Mouse (Mus musculus): ENCODE data around the gene Col8a2. TPM values are rescaled to one million over a fixed set of nuclear protein-coding genes. Genes with fewer than 3 reads are reported as not detected.

The Col8a2 gene
- total RNA-seq, 2 experiments from 2014 or later: 1.8 to 2.1 TPM

- intact Hi-C loops (cut with DNase I): no loop called here
- DNase-seq: peak; percentile 83
These were observed 10.1 kb downstream of the Col8a2 start for GRCm38 (mm10) chr4:126296617-126297101.

- intact Hi-C loops (cut with DNase I): no loop called here
- DNase-seq: no peak
These were observed 14.5 kb downstream of the Col8a2 start for GRCm38 (mm10) chr4:126300916-126301583.

- intact Hi-C loops (cut with DNase I): no loop called here
- no peak for DNase-seq
These were observed 15.2 kb downstream of the Col8a2 start for GRCm38 (mm10) chr4:126301584-126302309.

- intact Hi-C loops (cut with DNase I): no loop called here
- no peak for DNase-seq
These were observed 17.3 kb downstream of the Col8a2 start for GRCm38 (mm10) chr4:126303877-126304276.

GRCm38 (mm10) chr4:126305428-126305827 lies 18.8 kb downstream of the Col8a2 start:
- no peak for DNase-seq
- intact Hi-C loops (cut with DNase I): no loop called here

- no peak for DNase-seq
- intact Hi-C loops (cut with DNase I): no loop called here
These were observed 19.5 kb downstream of the Col8a2 start for GRCm38 (mm10) chr4:126306058-126306457.

GRCm38 (mm10) chr4:126306827-126307226 lies 20.2 kb downstream of the Col8a2 start:
- intact Hi-C loops (cut with DNase I): no loop called here
- no peak for DNase-seq

- intact Hi-C loops (cut with DNase I): loop anchor here (1.0 kb wide), 1 partner anchor 82 kb away; no protein-coding TSS in a partner anchor
- DNase-seq: peak in 1 of 2 experiments; percentile 54
These were observed 22.8 kb downstream of the Col8a2 start for GRCm38 (mm10) chr4:126309211-126309921.

GRCm38 (mm10) chr4:126309922-126310309 lies 23.3 kb downstream of the Col8a2 start:
- peak; percentile 87 to 92 for DNase-seq
- intact Hi-C loops (cut with DNase I): loop anchor here (1.0 kb wide), 3 partner anchors 32 to 129 kb away; no protein-coding TSS in a partner anchor

GRCm38 (mm10) chr4:126310344-126310743 lies 23.8 kb downstream of the Col8a2 start:
- intact Hi-C loops (cut with DNase I): loop anchor here (1.0 kb wide), 2 partner anchors 32 to 129 kb away; no protein-coding TSS in a partner anchor
- no peak for DNase-seq

GRCm38 (mm10) chr4:126311566-126312200 lies 25.1 kb downstream of the Col8a2 start:
- intact Hi-C loops (cut with DNase I): no loop called here
- DNase-seq: no peak

GRCm38 (mm10) chr4:126313202-126313601 lies 26.6 kb downstream of the Col8a2 start:
- intact Hi-C loops (cut with DNase I): no loop called here
- no peak for DNase-seq

GRCm38 (mm10) chr4:126314393-126314792 lies 27.8 kb downstream of the Col8a2 start:
- intact Hi-C loops (cut with DNase I): no loop called here
- DNase-seq: no peak

- intact Hi-C loops (cut with DNase I): no loop called here
These were observed 29.3 kb downstream of the Col8a2 start for GRCm38 (mm10) chr4:126315931-126316330.

GRCm38 (mm10) chr4:126316443-126317040 lies 29.9 kb downstream of the Col8a2 start:
- intact Hi-C loops (cut with DNase I): no loop called here
- DNase-seq: no peak

More at GRCm38 (mm10) chr4:126315931-126316330, 29.3 kb downstream of the Col8a2 start:
- peak; percentile 58 to 60 for DNase-seq

GRCm38 (mm10) chr4:126319806-126320205 lies 33.2 kb downstream of the Col8a2 start:
- intact Hi-C loops (cut with DNase I): loop anchor here (5.0 kb wide), 1 partner anchor 107 kb away; the partner anchor contains the start of gene Ago3

GRCm38 (mm10) chr4:126321111-126321853 lies 34.7 kb downstream of the Col8a2 start, which contains the start of gene Adprhl2:
Adprhl2 (minus strand) TSS chr4:126321703.
- intact Hi-C loops (cut with DNase I): loop anchor here (5.0 kb wide), 1 partner anchor 106 kb away; the partner anchor contains the start of gene Ago3
- peak; percentile 98 to 100 for DNase-seq

More at GRCm38 (mm10) chr4:126319806-126320205, 33.2 kb downstream of the Col8a2 start:
- DNase-seq: no peak

GRCm38 (mm10) chr4:126321854-126322511 lies 35.4 kb downstream of the Col8a2 start:
- intact Hi-C loops (cut with DNase I): loop anchor here (5.0 kb wide), 1 partner anchor 105 kb away; the partner anchor contains the start of gene Ago3
- DNase-seq: no peak
